Mouse (Mus musculus) layer of hippocampus, adult 9-11 months (tissue): Measurements from ENCODE around the gene Tmem106b.

Experiments used
- DNase-seq: peaks from one replicate; pipeline ENCODE4 v3.0.0; 2022

The Tmem106b gene

GRCm38 (mm10) chr6:13069302-13070146, at the start of gene Tmem106b:
Gene Tmem106b, plus strand, starts transcription at chr6:13069759.
- DNase-seq, result peak; percentile 96

- peak; percentile 4 for DNase-seq
Measured at GRCm38 (mm10) chr6:13021245-13022100, 48.1 kb upstream of the Tmem106b start.

GRCm38 (mm10) chr6:13030558-13030957, 39.0 kb upstream of the Tmem106b start:
- no peak for DNase-seq

- DNase-seq, result peak; percentile 9
Measured at GRCm38 (mm10) chr6:13030961-13031360, 38.6 kb upstream of the Tmem106b start.

- DNase-seq, result no peak
Measured at GRCm38 (mm10) chr6:13052408-13053200, 17.0 kb upstream of the Tmem106b start.

- no peak for DNase-seq
Measured at GRCm38 (mm10) chr6:13061276-13062039, 8.1 kb upstream of the Tmem106b start.

- DNase-seq, result no peak
Measured at GRCm38 (mm10) chr6:13062063-13062462, 7.5 kb upstream of the Tmem106b start.

GRCm38 (mm10) chr6:13062691-13063255, 6.8 kb upstream of the Tmem106b start:
- no peak for DNase-seq

GRCm38 (mm10) chr6:13070147-13070425, 527 bp downstream of the Tmem106b start:
- no peak for DNase-seq

GRCm38 (mm10) chr6:13070485-13070884, 926 bp downstream of the Tmem106b start:
- no peak for DNase-seq

GRCm38 (mm10) chr6:13073036-13073435, 3.5 kb downstream of the Tmem106b start:
- no peak for DNase-seq

GRCm38 (mm10) chr6:13073876-13074275, 4.3 kb downstream of the Tmem106b start:
- DNase-seq, result no peak

- peak; percentile 50 for DNase-seq
Measured at GRCm38 (mm10) chr6:13082881-13083280, 13.3 kb downstream of the Tmem106b start.

GRCm38 (mm10) chr6:13096656-13097435, 27.3 kb downstream of the Tmem106b start:
- no peak for DNase-seq

GRCm38 (mm10) chr6:13100137-13100536, 30.6 kb downstream of the Tmem106b start:
- DNase-seq, result no peak

- DNase-seq, result no peak
Measured at GRCm38 (mm10) chr6:13108662-13109061, 39.1 kb downstream of the Tmem106b start.

- DNase-seq, result no peak
Measured at GRCm38 (mm10) chr6:13137255-13137654, 67.7 kb downstream of the Tmem106b start.
